Comparison of ENCODE assay signal across 17 mouse cellular contexts in the genomic region with DNA sequence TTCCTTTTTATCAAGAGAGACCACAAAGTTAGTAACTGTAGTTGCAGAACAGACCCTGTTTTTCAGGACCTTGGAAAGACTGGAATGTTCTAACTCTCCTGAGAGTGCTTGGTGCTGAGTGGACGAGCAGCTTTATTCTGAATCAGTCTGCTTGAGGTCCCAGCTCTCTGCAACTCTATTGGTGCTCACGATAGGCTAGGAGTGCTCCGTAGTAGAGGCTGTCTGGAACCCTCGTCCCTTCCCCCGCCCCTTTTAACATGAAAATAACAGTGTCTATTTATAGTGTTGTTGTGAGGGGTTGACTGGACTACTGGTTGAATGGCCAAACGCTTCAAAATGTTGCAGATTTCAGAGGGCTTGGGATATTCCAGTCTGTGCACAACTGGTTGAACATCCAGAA. TPM values are rescaled to one million over a fixed set of nuclear protein-coding genes. Genes with fewer than 3 reads are reported as not detected.
DNase-seq lines count a peak whose midpoint lies in the region; ATAC-seq and TF ChIP-seq lines count a peak whose summit lies in the region.
"Had no signal": no experiment of that assay in that cellular context is flagged by ENCODE, and none has a peak within 500 bp of the region (broad histone marks: within the 10 kb centered on the region; RNA-seq: fewer than 3 reads in every experiment).

No protein-coding gene starts in this region.

- H3K27me3 ChIP-seq in forebrain, embryonic 16.5 days (replicated peaks; ENCODE audit: control insufficient read depth, insufficient read depth, low read length), result no peaks in the 10 kb centered on the region
- H3K27me3 ChIP-seq in forebrain, embryonic 12.5 days, result 0 out of 2 replicates have a peak, but pooled peaks cover 9% of the 10 kb centered on the region
- no peaks in the 10 kb centered on the region for H3K27me3 ChIP-seq in heart, embryonic 14.5 days (ENCODE audit: control insufficient read depth, insufficient read depth, low read length)
- no peaks in the 10 kb centered on the region for H3K27me3 ChIP-seq in kidney, adult 2 months (replicated peaks; ENCODE audit: control insufficient read depth, insufficient read depth, low read length)
- H3K27me3 ChIP-seq: CH12.LX; embryonic facial prominence, embryonic 13.5 days; forebrain, embryonic 13.5 days had no signal

- no peak overlapping the region for H3K4me3 ChIP-seq in forebrain, embryonic 16.5 days (replicated peaks; ENCODE audit: low read length)
- H3K4me3 ChIP-seq in forebrain, embryonic 12.5 days (replicated peaks), result no peak overlapping the region
- H3K4me3 ChIP-seq in heart, embryonic 14.5 days (ENCODE audit: control insufficient read depth in 1 of 2, insufficient read depth in 1 of 2, low read depth in 1 of 2, low read length in 2 of 2), result no peak overlapping the region
- H3K4me3 ChIP-seq in kidney, adult 2 months (ENCODE audit: insufficient read depth, low read depth, low read length), result no peak overlapping the region
- H3K4me3 ChIP-seq: embryonic facial prominence, embryonic 13.5 days; forebrain, embryonic 13.5 days; hindbrain, embryonic 10.5 days had no signal

- no peaks in the 10 kb centered on the region for H3K36me3 ChIP-seq in forebrain, embryonic 16.5 days (ENCODE audit: control insufficient read depth, insufficient read depth)
- H3K36me3 ChIP-seq in forebrain, embryonic 12.5 days (replicated peaks), result no peaks in the 10 kb centered on the region; the same call in 1 of the 2 replicates
- no peaks in the 10 kb centered on the region for H3K36me3 ChIP-seq in heart, embryonic 14.5 days (ENCODE audit: control insufficient read depth, insufficient read depth, low read length)
- no peaks in the 10 kb centered on the region for H3K36me3 ChIP-seq in kidney, adult 2 months (ENCODE audit: control insufficient read depth, insufficient read depth, low read length)
- H3K36me3 ChIP-seq: embryonic facial prominence, embryonic 13.5 days; hindbrain, embryonic 10.5 days had no signal

- H3K9me3 ChIP-seq in forebrain, embryonic 16.5 days (ENCODE audit: control insufficient read depth, low read length), result no peaks in the 10 kb centered on the region
- H3K9me3 ChIP-seq in forebrain, embryonic 12.5 days, result no peaks in the 10 kb centered on the region
- no peaks in the 10 kb centered on the region for H3K9me3 ChIP-seq in heart, embryonic 14.5 days (ENCODE audit: control insufficient read depth, low read length)
- H3K9me3 ChIP-seq: embryonic facial prominence, embryonic 13.5 days; forebrain, embryonic 13.5 days; hindbrain, embryonic 10.5 days had no signal

- H3K9ac ChIP-seq in forebrain, embryonic 16.5 days (replicated peaks; ENCODE audit: low read depth, low read length), result no peak overlapping the region
- no peak overlapping the region for H3K9ac ChIP-seq in forebrain, embryonic 12.5 days
- H3K9ac ChIP-seq in heart, embryonic 14.5 days (ENCODE audit: low read length), result no peak overlapping the region
- H3K9ac ChIP-seq: embryonic facial prominence, embryonic 13.5 days; forebrain, embryonic 13.5 days; hindbrain, embryonic 14.5 days had no signal

- TF ChIP-seq POLR2A in kidney, adult 2 months (IDR thresholded peaks at IDR 0.05; ENCODE audit: low read depth, low read length), result no peak

- 0 out of 2 replicates have a peak, but pooled peaks have one; percentile 25 for ATAC-seq in forebrain, embryonic 16.5 days
- no peak for ATAC-seq in forebrain, embryonic 12.5 days (ENCODE audit: low FRiP score)
- ATAC-seq in heart, embryonic 14.5 days (ENCODE audit: insufficient number of reproducible peaks, insufficient read depth, low FRiP score, low read depth), result peak; percentile 43; the same call in 1 of the 2 replicates
- ATAC-seq: forebrain, embryonic 13.5 days; intestine, embryonic 16.5 days had no signal

- TF ChIP-seq CTCF in kidney, adult 2 months (conservative IDR thresholded peaks at IDR 0.05; ENCODE audit: insufficient read depth, insufficient read length, low read depth, low read length), result no peak

- DNase-seq in heart, postnatal 4 days, result no peak
- no peak for DNase-seq in kidney, adult 2 months
- DNase-seq in kidney, adult 11 months, result no peak
- DNase-seq in ES-CJ7 (ENCODE audit: low read depth, low spot score), result peak; percentile 17
- DNase-seq in adrenal gland, adult (ENCODE audit: inconsistent age in 2 of 2, low spot score in 1 of 2), result no peak
- DNase-seq: adrenal gland, postnatal 10 days; heart, postnatal 14 days had no signal

- no peak overlapping the region for H3K4me2 ChIP-seq in forebrain, embryonic 16.5 days (ENCODE audit: low read length)
- H3K4me2 ChIP-seq in forebrain, embryonic 12.5 days, result no peak overlapping the region
- H3K4me2 ChIP-seq in heart, embryonic 14.5 days (ENCODE audit: low read length), result peak overlapping the region; percentile 8; the same call in 1 of the 2 replicates
- H3K4me2 ChIP-seq: embryonic facial prominence, embryonic 13.5 days; forebrain, embryonic 13.5 days; hindbrain, embryonic 14.5 days had no signal

- no peak overlapping the region for H3K27ac ChIP-seq in forebrain, embryonic 16.5 days (ENCODE audit: low read length)
- no peak overlapping the region for H3K27ac ChIP-seq in forebrain, embryonic 12.5 days
- peak overlapping the region in 1 of 2 experiments; percentile 50; a peak in 1 of 4 replicates for H3K27ac ChIP-seq in heart, embryonic 14.5 days (replicated peaks in 1 of 2; ENCODE audit: control insufficient read depth in 1 of 2, insufficient read depth in 1 of 2, low read depth in 2 of 2, low read length in 2 of 2)
- H3K27ac ChIP-seq in kidney, adult 2 months (ENCODE audit: insufficient read depth, low read depth, low read length), result peak overlapping the region; percentile 14; the same call in 1 of the 2 replicates
- H3K27ac ChIP-seq: embryonic facial prominence, embryonic 13.5 days; forebrain, embryonic 13.5 days; hindbrain, embryonic 10.5 days; hindbrain, embryonic 14.5 days had no signal

- WGBS in forebrain, embryonic 16.5 days, result 59% methylated on average over 6 of the region's 6 CpGs
- 55% methylated on average over 6 of the region's 6 CpGs for WGBS in forebrain, embryonic 12.5 days
- 14% methylated on average over 6 of the region's 6 CpGs for WGBS in heart, embryonic 14.5 days
- WGBS in kidney, adult 2 months, result 39% methylated on average over 6 of the region's 6 CpGs

- 0 out of 2 replicates have a peak, but pooled peaks cover 8% of the 10 kb centered on the region for H3K4me1 ChIP-seq in forebrain, embryonic 16.5 days (replicated peaks; ENCODE audit: control insufficient read depth, insufficient read depth, low read length)
- peaks cover 7% of the 10 kb centered on the region; the same call in 1 of the 2 replicates for H3K4me1 ChIP-seq in forebrain, embryonic 12.5 days
- H3K4me1 ChIP-seq in heart, embryonic 14.5 days (ENCODE audit: control insufficient read depth in 2 of 2, insufficient read depth in 2 of 2, low read length in 2 of 2), result peaks cover 9 to 20% of the 10 kb centered on the region in 2 experiments
- H3K4me1 ChIP-seq in kidney, adult 2 months (ENCODE audit: control insufficient read depth, insufficient read depth, low read length), result peaks cover 13% of the 10 kb centered on the region
- H3K4me1 ChIP-seq: embryonic facial prominence, embryonic 13.5 days had no signal

RNA-seq across cellular contexts. Expression of a gene that starts 37.0 kb away (rescaled TPM):
- 9.9 and 10.2 TPM in 2 replicates for polyA plus RNA-seq in forebrain, embryonic 16.5 days (2015; fragmentation: Nextera tagmentation; extraction: Ambion mirVana)
- polyA plus RNA-seq in forebrain, embryonic 12.5 days (2016; fragmentation: Nextera tagmentation; extraction: Ambion mirVana), result 9.7 and 10.9 TPM in 2 replicates
- polyA plus RNA-seq in heart, embryonic 14.5 days (2014; fragmentation: Nextera tagmentation; extraction: Ambion mirVana), result 1.5 and 1.7 TPM in 2 replicates
- total RNA-seq in heart, postnatal 4 days (2021), result 1 to 10 TPM in 1 of 2 experiments, under 1 TPM in 1; 0.95 to 1.4 TPM
- polyA plus RNA-seq in kidney, adult 2 months (2012; rRNA removed), result 28.6 and 31.5 TPM in 2 replicates
- total RNA-seq: granulocyte monocyte progenitor cell, adult 5-6 weeks had no signal
